Mouse (Mus musculus) forebrain, embryonic 10.5 days (tissue): ENCODE results near the gene Pdyn. TPM values are rescaled to one million over a fixed set of nuclear protein-coding genes. Genes with fewer than 3 reads are reported as not detected.

Experiments used
- DNase-seq: peaks from one replicate; pipeline ENCODE4 v3.0.0-alpha.2; 2017; ENCODE audit warnings: low spot score; ENCODE audit errors: extremely low spot score
- H3K27ac ChIP-seq: fragments of 300-500 bp; sonication (generic); 2 replicates; pipeline ENCODE4 v1.5.1; 2016; ENCODE audit warnings: mild to moderate bottlenecking
- H3K27me3 ChIP-seq: fragments of 300-500 bp; sonication (generic); 2 replicates; pipeline ENCODE4 v1.6.1; 2016; ENCODE audit warnings: mild to moderate bottlenecking; ENCODE audit not compliant: poor library complexity, severe bottlenecking
- H3K36me3 ChIP-seq: fragments of 300-500 bp; sonication (generic); replicated peaks from 2 replicates; pipeline ENCODE4 v1.6.1; 2016; ENCODE audit warnings: mild to moderate bottlenecking, moderate library complexity
- H3K4me1 ChIP-seq: fragments of 300-500 bp; sonication (generic); 2 replicates; pipeline ENCODE4 v1.6.1; 2016
- H3K4me3 ChIP-seq: fragments of 300-500 bp; sonication (generic); 2 replicates; pipeline ENCODE4 v1.5.1; 2016; ENCODE audit warnings: mild to moderate bottlenecking, moderate library complexity
- H3K9me3 ChIP-seq: fragments of 300-500 bp; sonication (generic); 2 replicates; pipeline ENCODE4 v1.6.1; 2016; ENCODE audit warnings: mild to moderate bottlenecking, moderate library complexity
- WGBS: fragments of 180-500 bp; shearing (Covaris S2); methylation state at CpG from one replicate; pipeline ENCODE4 v1.1.7; 2016; 5-methylcytosine and 5-hydroxymethylcytosine counted together
- polyA plus RNA-seq: library from polyadenylated mRNA; unstranded; fragments of >200 nt; fragmentation: Nextera tagmentation; extraction: Ambion mirVana; gene quantifications from 2 replicates; pipeline ENCODE4 v1.2.1, GENCODE M21; 2016

Pdyn gene
- 0.06 and 0.07 TPM in 2 replicates for polyA plus RNA-seq

- 0 out of 2 replicates have a peak within 1 kb of the TSS, but pooled peaks have one; percentile 35 for H3K27ac ChIP-seq
- H3K36me3 ChIP-seq = no peaks in the 10 kb centered on the region
- 10% methylated on average over 20 of the region's 20 CpGs for WGBS
- DNase-seq = peak; percentile 41
- H3K9me3 ChIP-seq = peaks cover 2% of the 10 kb centered on the region; the same call in 1 of the 2 replicates
- H3K4me3 ChIP-seq = peak within 1 kb of the TSS; percentile 40
- H3K4me1 ChIP-seq = peaks cover 14% of the 10 kb centered on the region
- H3K27me3 ChIP-seq = peaks cover 51% of the 10 kb centered on the region
These were observed at the start of gene Pdyn for GRCm38 (mm10) chr2:129699484-129700158. Gene Pdyn (minus strand): TSS chr2:129699844.

GRCm38 (mm10) chr2:129742016-129742415 lies 42.4 kb upstream of the Pdyn start:
- no peak for DNase-seq
- Histone ChIP-seq H3K36me3 (no peaks in the 10 kb centered on the region), H3K4me3 (no peak overlapping the region), H3K27ac (no peak overlapping the region), H3K27me3 (no peaks in the 10 kb centered on the region), H3K9me3 (no peaks in the 10 kb centered on the region), H3K4me1 (no peaks in the 10 kb centered on the region)
- WGBS = 93% methylated on average over 7 of the region's 7 CpGs

DNA sequence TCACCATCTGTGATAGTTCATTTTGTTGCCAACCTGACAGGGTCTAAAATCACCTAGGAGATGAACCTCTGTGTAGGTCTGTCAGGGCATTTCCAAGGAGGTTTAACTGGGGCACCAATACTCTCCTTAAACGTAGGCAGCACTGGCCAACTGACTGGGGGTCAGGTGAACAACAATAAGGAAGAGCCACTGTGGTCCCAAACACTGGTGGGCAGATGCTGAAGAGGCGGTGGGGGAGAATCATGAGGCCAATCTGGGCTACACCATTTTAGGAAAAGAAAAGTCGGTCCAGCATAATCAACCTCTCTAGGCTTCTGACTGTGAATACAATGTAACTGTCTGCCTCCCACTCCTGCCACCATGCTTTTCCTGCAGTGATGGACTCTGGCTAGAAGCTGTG lies 40.9 kb upstream of the Pdyn start:
- H3K27ac ChIP-seq = no peak overlapping the region
- no peaks in the 10 kb centered on the region for H3K9me3 ChIP-seq
- WGBS = 85% methylated on average over 3 of the region's 3 CpGs
- no peak for DNase-seq
- no peaks in the 10 kb centered on the region for H3K4me1 ChIP-seq
- H3K4me3 ChIP-seq = no peak overlapping the region
- H3K27me3 ChIP-seq = no peaks in the 10 kb centered on the region
- H3K36me3 ChIP-seq = no peaks in the 10 kb centered on the region

GRCm38 (mm10) chr2:129734031-129734430 lies 34.4 kb upstream of the Pdyn start:
- 86% methylated on average over 8 of the region's 8 CpGs for WGBS
- no peaks in the 10 kb centered on the region for H3K9me3 ChIP-seq
- no peaks in the 10 kb centered on the region for H3K27me3 ChIP-seq
- no peak for DNase-seq
- no peak overlapping the region for H3K4me3 ChIP-seq
- no peak overlapping the region for H3K27ac ChIP-seq
- H3K36me3 ChIP-seq = no peaks in the 10 kb centered on the region
- no peaks in the 10 kb centered on the region for H3K4me1 ChIP-seq

- Histone ChIP-seq H3K4me1 (no peaks in the 10 kb centered on the region), H3K9me3 (no peaks in the 10 kb centered on the region), H3K27me3 (no peaks in the 10 kb centered on the region), H3K4me3 (no peak overlapping the region), H3K36me3 (no peaks in the 10 kb centered on the region), H3K27ac (no peak overlapping the region)
- DNase-seq = no peak
- 93% methylated on average over 1 of the region's 1 CpGs for WGBS
These were observed 30.0 kb upstream of the Pdyn start for GRCm38 (mm10) chr2:129729681-129730080.

DNA sequence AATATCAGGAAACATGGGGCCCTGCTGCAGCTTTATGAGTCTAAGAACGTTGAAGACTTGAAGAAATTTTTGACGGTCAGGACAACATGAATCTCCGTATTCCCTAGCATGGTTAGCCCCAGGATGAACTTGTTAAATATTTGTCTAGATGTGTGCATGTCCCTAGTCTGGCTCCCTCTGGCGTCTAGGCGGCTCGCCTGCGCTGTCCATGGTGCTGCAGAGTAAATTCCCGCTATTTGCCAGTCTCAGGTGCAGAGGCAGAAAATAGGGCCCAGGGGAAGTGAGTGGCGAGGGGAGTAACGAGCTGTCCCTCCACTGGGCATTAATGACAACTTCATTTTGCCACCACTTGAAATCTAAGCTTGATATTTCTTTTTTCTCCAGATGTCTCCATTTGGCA lies 16.0 kb upstream of the Pdyn start:
- Histone ChIP-seq H3K4me3 (no peak overlapping the region), H3K4me1 (no peaks in the 10 kb centered on the region), H3K9me3 (no peaks in the 10 kb centered on the region), H3K27me3 (no peaks in the 10 kb centered on the region), H3K36me3 (no peaks in the 10 kb centered on the region), H3K27ac (no peak overlapping the region)
- 24% methylated on average over 10 of the region's 10 CpGs for WGBS
- DNase-seq = peak; percentile 66

GRCm38 (mm10) chr2:129713026-129713544 lies 13.4 kb upstream of the Pdyn start:
- DNase-seq = no peak
- Histone ChIP-seq H3K27me3 (no peaks in the 10 kb centered on the region), H3K36me3 (no peaks in the 10 kb centered on the region), H3K4me3 (no peak overlapping the region), H3K4me1 (no peaks in the 10 kb centered on the region), H3K27ac (no peak overlapping the region), H3K9me3 (no peaks in the 10 kb centered on the region)
- WGBS = 85% methylated on average over 5 of the region's 5 CpGs

DNA sequence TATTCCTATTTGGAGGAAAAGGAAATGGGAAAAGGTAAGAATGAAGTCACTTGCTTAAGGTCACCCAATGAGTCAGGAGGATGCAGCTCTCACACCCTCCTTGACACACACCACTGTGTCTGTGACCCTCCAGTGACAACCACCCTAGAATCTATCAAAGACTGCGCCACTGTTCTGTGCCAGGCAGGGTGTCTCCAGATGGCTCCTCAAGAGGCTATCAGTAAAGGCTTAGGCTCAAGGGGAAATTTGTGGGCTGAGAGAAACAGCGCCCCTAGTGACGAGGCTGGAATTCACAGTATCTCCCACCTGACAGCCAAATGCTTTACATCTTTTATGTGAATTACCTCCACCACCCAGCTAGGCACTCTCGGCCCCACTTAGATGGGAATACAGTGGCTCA lies 3.6 kb downstream of the Pdyn start:
- DNase-seq = peak; percentile 60
- Histone ChIP-seq H3K27ac (no peak overlapping the region), H3K4me3 (no peak overlapping the region), H3K4me1 (peaks cover 14% of the 10 kb centered on the region), H3K36me3 (no peaks in the 10 kb centered on the region), H3K27me3 (peaks cover 44% of the 10 kb centered on the region), H3K9me3 (no peaks in the 10 kb centered on the region)
- 19% methylated on average over 4 of the region's 4 CpGs for WGBS

GRCm38 (mm10) chr2:129694303-129694702 lies 5.3 kb downstream of the Pdyn start:
- Histone ChIP-seq H3K4me1 (peaks cover 6% of the 10 kb centered on the region), H3K36me3 (no peaks in the 10 kb centered on the region), H3K27me3 (peaks cover 27% of the 10 kb centered on the region), H3K4me3 (no peak overlapping the region), H3K27ac (no peak overlapping the region), H3K9me3 (no peaks in the 10 kb centered on the region)
- WGBS = 81% methylated on average over 6 of the region's 6 CpGs
- DNase-seq = no peak

DNA sequence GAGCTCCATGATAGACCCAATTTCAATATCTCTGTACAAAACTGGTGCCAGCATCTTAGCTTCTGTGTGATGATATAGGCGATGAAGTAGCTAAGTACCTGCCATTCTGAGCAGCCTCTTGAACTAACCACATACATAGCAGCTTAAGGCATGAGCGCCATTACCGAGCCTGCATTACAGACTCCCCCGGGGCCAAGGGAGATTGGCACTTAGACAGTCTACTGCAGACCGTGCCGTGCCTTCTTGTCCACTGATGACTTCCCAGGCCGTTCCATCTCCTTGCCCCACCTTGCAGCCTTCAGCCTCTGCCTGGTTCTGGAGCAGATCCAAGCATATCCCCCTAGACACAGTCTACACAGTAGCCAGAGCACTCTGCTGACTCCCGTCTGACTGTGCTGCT lies 7.0 kb downstream of the Pdyn start:
- no peak overlapping the region for H3K27ac ChIP-seq
- WGBS = 93% methylated on average over 8 of the region's 8 CpGs
- no peaks in the 10 kb centered on the region for H3K36me3 ChIP-seq
- peaks cover 11% of the 10 kb centered on the region for H3K27me3 ChIP-seq
- no peaks in the 10 kb centered on the region for H3K4me1 ChIP-seq
- H3K9me3 ChIP-seq = no peaks in the 10 kb centered on the region
- H3K4me3 ChIP-seq = no peak overlapping the region
- no peak for DNase-seq

- Histone ChIP-seq H3K27me3 (no peaks in the 10 kb centered on the region), H3K27ac (no peak overlapping the region), H3K9me3 (no peaks in the 10 kb centered on the region), H3K4me3 (no peak overlapping the region), H3K4me1 (peaks cover 4% of the 10 kb centered on the region), H3K36me3 (no peaks in the 10 kb centered on the region)
- WGBS = 90% methylated on average over 7 of the region's 7 CpGs
- no peak for DNase-seq
These were observed 9.9 kb downstream of the Pdyn start for GRCm38 (mm10) chr2:129689694-129690093.

DNA sequence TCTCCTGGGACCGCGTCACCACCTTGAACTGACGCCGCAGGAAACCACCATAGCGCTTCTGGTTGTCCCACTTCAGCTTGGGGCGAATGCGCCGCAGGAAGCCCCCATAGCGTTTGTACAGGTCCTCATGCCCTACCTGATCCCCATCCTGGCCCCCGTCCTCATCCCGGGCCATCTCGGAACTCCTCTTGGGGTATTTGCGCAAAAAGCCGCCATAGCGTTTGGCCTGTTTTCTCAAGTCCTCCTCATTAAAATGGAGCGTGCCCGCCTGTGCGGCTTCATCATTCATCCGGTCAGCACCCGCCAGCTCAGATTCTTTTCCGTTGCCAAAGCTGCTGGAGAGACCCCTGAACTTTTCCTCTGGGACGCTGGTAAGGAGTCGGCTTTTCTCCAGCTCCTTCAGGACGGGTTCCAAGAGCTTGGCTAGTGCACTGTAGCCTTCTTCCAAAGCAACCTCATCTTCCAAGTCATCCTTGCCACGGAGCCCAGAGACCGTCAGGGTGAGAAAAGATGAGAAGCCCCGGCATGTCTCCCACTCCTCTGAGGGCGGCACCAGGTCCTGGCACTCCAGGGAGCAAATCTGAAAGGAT lies 11.5 kb downstream of the Pdyn start:
- H3K27me3 ChIP-seq = no peaks in the 10 kb centered on the region
- no peak overlapping the region for H3K4me3 ChIP-seq
- no peak for DNase-seq
- H3K9me3 ChIP-seq = no peaks in the 10 kb centered on the region
- WGBS = 94% methylated on average over 28 of the region's 28 CpGs
- H3K36me3 ChIP-seq = no peaks in the 10 kb centered on the region
- H3K27ac ChIP-seq = no peak overlapping the region
- peaks cover 4% of the 10 kb centered on the region for H3K4me1 ChIP-seq

DNA sequence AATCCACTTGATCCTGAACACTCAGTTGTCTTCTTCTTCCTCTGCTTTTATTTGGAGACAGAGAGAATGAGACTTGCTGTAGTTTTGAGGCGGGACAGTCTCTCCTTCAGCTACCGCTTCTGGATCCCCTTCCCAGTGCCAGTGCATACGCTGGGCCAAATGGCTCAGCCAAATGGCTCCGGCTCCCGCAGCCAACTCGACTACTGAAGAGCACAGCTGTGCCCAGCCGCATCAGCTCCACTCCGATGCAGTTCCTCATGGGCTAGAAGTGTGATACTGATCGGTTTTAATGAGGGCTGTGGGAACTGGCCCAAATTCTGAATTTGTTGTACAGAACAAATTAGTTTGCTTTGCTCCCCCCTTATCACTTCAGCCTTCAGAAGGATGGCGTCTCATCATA lies 12.7 kb downstream of the Pdyn start:
- Histone ChIP-seq H3K4me1 (peaks cover 4% of the 10 kb centered on the region), H3K4me3 (no peak overlapping the region), H3K27ac (no peak overlapping the region), H3K9me3 (no peaks in the 10 kb centered on the region), H3K27me3 (no peaks in the 10 kb centered on the region), H3K36me3 (no peaks in the 10 kb centered on the region)
- 88% methylated on average over 10 of the region's 10 CpGs for WGBS
- no peak for DNase-seq
